Mouse (Mus musculus): ENCODE measurements around the gene Gria2. TPM values are rescaled to one million over a fixed set of nuclear protein-coding genes. Genes with fewer than 3 reads are reported as not detected.

Gene Gria2
- polyA plus RNA-seq, 1 experiment, result 0.06 TPM

- Histone ChIP-seq H3K4me3 (ENCODE audit: extremely low read depth, insufficient read depth, insufficient read length) (no peak overlapping the region), H3K27me3 (ENCODE audit: control insufficient read depth, insufficient read depth, low read length) (no peaks in the 10 kb centered on the region), H3K27ac (ENCODE audit: insufficient read depth, low read length) (no peak overlapping the region), H3K36me3 (ENCODE audit: control insufficient read depth, insufficient read depth, low read length) (no peaks in the 10 kb centered on the region), H3K4me1 (ENCODE audit: control insufficient read depth, insufficient read depth, insufficient read length) (peaks cover 2% of the 10 kb centered on the region; the same call in 1 of the 2 replicates)
- no peak for TF ChIP-seq POLR2A (IDR thresholded peaks at IDR 0.05; ENCODE audit: low read depth, low read length)
- no peak for TF ChIP-seq CTCF (IDR thresholded peaks at IDR 0.05; ENCODE audit: extremely low read depth, insufficient read depth, insufficient read length, insufficient replicate concordance)
- no peak for DNase-seq (ENCODE audit: low read depth in 1 of 2, low spot score in 2 of 2)
Observed at GRCm38 (mm10) chr3:80813734-80814133, 11.1 kb upstream of the Gria2 start.

- no peaks in the 10 kb centered on the region for H3K27me3 ChIP-seq (ENCODE audit: control insufficient read depth, insufficient read depth, low read length)
- H3K27ac ChIP-seq (ENCODE audit: insufficient read depth, low read length), result no peak overlapping the region; the same call in 1 of the 2 replicates
- H3K4me1 ChIP-seq (ENCODE audit: control insufficient read depth, insufficient read depth, insufficient read length), result peaks cover 2% of the 10 kb centered on the region; the same call in 1 of the 2 replicates
- TF ChIP-seq CTCF (IDR thresholded peaks at IDR 0.05; ENCODE audit: extremely low read depth, insufficient read depth, insufficient read length, insufficient replicate concordance), result no peak
- no peak for TF ChIP-seq POLR2A (IDR thresholded peaks at IDR 0.05; ENCODE audit: low read depth, low read length)
- no peak overlapping the region for H3K4me3 ChIP-seq (ENCODE audit: extremely low read depth, insufficient read depth, insufficient read length)
- 38% methylated on average over 3 of the region's 3 CpGs for WGBS
- H3K36me3 ChIP-seq (ENCODE audit: control insufficient read depth, insufficient read depth, low read length), result no peaks in the 10 kb centered on the region
- no peak for DNase-seq (ENCODE audit: low read depth in 1 of 2, low spot score in 2 of 2)
Observed at GRCm38 (mm10) chr3:80812237-80812636, 9.6 kb upstream of the Gria2 start.

GRCm38 (mm10) chr3:80805327-80805726, 2.7 kb upstream of the Gria2 start:
- H3K4me3 ChIP-seq (ENCODE audit: extremely low read depth, insufficient read depth, insufficient read length), result no peak overlapping the region
- no peak overlapping the region for H3K27ac ChIP-seq (ENCODE audit: insufficient read depth, low read length)
- peaks cover 8% of the 10 kb centered on the region; the same call in 1 of the 2 replicates for H3K4me1 ChIP-seq (ENCODE audit: control insufficient read depth, insufficient read depth, insufficient read length)
- H3K36me3 ChIP-seq (ENCODE audit: control insufficient read depth, insufficient read depth, low read length), result no peaks in the 10 kb centered on the region
- H3K27me3 ChIP-seq (ENCODE audit: control insufficient read depth, insufficient read depth, low read length), result peaks cover 4% of the 10 kb centered on the region; the same call in 1 of the 2 replicates
- TF ChIP-seq POLR2A (IDR thresholded peaks at IDR 0.05; ENCODE audit: low read depth, low read length) (no peak), CTCF (IDR thresholded peaks at IDR 0.05; ENCODE audit: extremely low read depth, insufficient read depth, insufficient read length, insufficient replicate concordance) (no peak)
- 19% methylated on average over 1 of the region's 1 CpGs for WGBS
- no peak for DNase-seq (ENCODE audit: low read depth in 1 of 2, low spot score in 2 of 2)

- Histone ChIP-seq H3K27me3 (ENCODE audit: control insufficient read depth, insufficient read depth, low read length) (peaks cover 5% of the 10 kb centered on the region; the same call in 1 of the 2 replicates), H3K36me3 (ENCODE audit: control insufficient read depth, insufficient read depth, low read length) (no peaks in the 10 kb centered on the region), H3K4me1 (ENCODE audit: control insufficient read depth, insufficient read depth, insufficient read length) (peaks cover 7% of the 10 kb centered on the region; the same call in 1 of the 2 replicates), H3K27ac (ENCODE audit: insufficient read depth, low read length) (no peak overlapping the region), H3K4me3 (ENCODE audit: extremely low read depth, insufficient read depth, insufficient read length) (no peak overlapping the region)
- TF ChIP-seq POLR2A (IDR thresholded peaks at IDR 0.05; ENCODE audit: low read depth, low read length) (no peak), CTCF (IDR thresholded peaks at IDR 0.05; ENCODE audit: extremely low read depth, insufficient read depth, insufficient read length, insufficient replicate concordance) (no peak)
- DNase-seq (ENCODE audit: low read depth in 1 of 2, low spot score in 2 of 2), result no peak
- WGBS, result 81% methylated on average over 1 of the region's 1 CpGs
Observed at GRCm38 (mm10) chr3:80803811-80804210, 1.2 kb upstream of the Gria2 start.

- Histone ChIP-seq H3K4me3 (ENCODE audit: extremely low read depth, insufficient read depth, insufficient read length) (no peak overlapping the region), H3K27ac (ENCODE audit: insufficient read depth, low read length) (no peak overlapping the region), H3K4me1 (ENCODE audit: control insufficient read depth, insufficient read depth, insufficient read length) (peaks cover 7% of the 10 kb centered on the region; the same call in 1 of the 2 replicates), H3K36me3 (ENCODE audit: control insufficient read depth, insufficient read depth, low read length) (no peaks in the 10 kb centered on the region), H3K27me3 (ENCODE audit: control insufficient read depth, insufficient read depth, low read length) (peaks cover 5% of the 10 kb centered on the region; the same call in 1 of the 2 replicates)
- WGBS, result 67% methylated on average over 8 of the region's 8 CpGs
- DNase-seq (ENCODE audit: low read depth in 1 of 2, low spot score in 2 of 2), result no peak
- TF ChIP-seq CTCF (IDR thresholded peaks at IDR 0.05; ENCODE audit: extremely low read depth, insufficient read depth, insufficient read length, insufficient replicate concordance) (no peak), POLR2A (IDR thresholded peaks at IDR 0.05; ENCODE audit: low read depth, low read length) (no peak)
Observed at GRCm38 (mm10) chr3:80803211-80803610, 576 bp upstream of the Gria2 start.

- no peak overlapping the region for H3K27ac ChIP-seq (ENCODE audit: insufficient read depth, low read length)
- TF ChIP-seq POLR2A (IDR thresholded peaks at IDR 0.05; ENCODE audit: low read depth, low read length) (no peak), CTCF (IDR thresholded peaks at IDR 0.05; ENCODE audit: extremely low read depth, insufficient read depth, insufficient read length, insufficient replicate concordance) (no peak)
- H3K4me3 ChIP-seq (ENCODE audit: extremely low read depth, insufficient read depth, insufficient read length), result no peak overlapping the region
- H3K27me3 ChIP-seq (ENCODE audit: control insufficient read depth, insufficient read depth, low read length), result peaks cover 5% of the 10 kb centered on the region; the same call in 1 of the 2 replicates
- WGBS, result 23% methylated on average over 6 of the region's 6 CpGs
- no peak for DNase-seq (ENCODE audit: low read depth in 1 of 2, low spot score in 2 of 2)
- H3K4me1 ChIP-seq (ENCODE audit: control insufficient read depth, insufficient read depth, insufficient read length), result peaks cover 7% of the 10 kb centered on the region; the same call in 1 of the 2 replicates
- no peaks in the 10 kb centered on the region for H3K36me3 ChIP-seq (ENCODE audit: control insufficient read depth, insufficient read depth, low read length)
Observed at GRCm38 (mm10) chr3:80801827-80802310, 766 bp downstream of the Gria2 start.
